Mouse (Mus musculus) CH12.LX (cell line): ENCODE measurements at regions not wholly inside any gene's neighbourhood (a gene's known extent, or its start where the extent isn't known, plus 50 kb on each side); places are given as distances from the start of the nearest gene placed in this dataset.

Source experiments
- DNase-seq: peaks from one replicate; pipeline ENCODE4 v3.0.0-alpha.2; 2013; ENCODE audit errors: extremely low read depth
- H3K27ac ChIP-seq: 2 replicates; pipeline ENCODE4 v1.5.1; 2012; ENCODE audit warnings: low read depth, mild to moderate bottlenecking, control low read depth, moderate library complexity; ENCODE audit not compliant: insufficient read depth
- H3K27me3 ChIP-seq: replicated peaks from 2 replicates; pipeline ENCODE3; 2012; ENCODE audit warnings: inconsistent platforms
- H3K36me3 ChIP-seq, 2 experiments: replicated peaks in 1 of 2; 2 replicates each; pipeline versions ENCODE3 to v1.6.1; 2012; ENCODE audit warnings: inconsistent platforms in 1 of 2, low read length in 1 of 2, mild to moderate bottlenecking in 1 of 2, mixed read lengths in 1 of 2, moderate library complexity in 1 of 2; ENCODE audit not compliant: control insufficient read depth in 1 of 2, insufficient read depth in 1 of 2
- H3K4me1 ChIP-seq, 2 experiments: 2 replicates each; pipeline ENCODE4 v1.6.1; 2012; ENCODE audit warnings: inconsistent platforms in 1 of 2, moderate library complexity in 1 of 2; ENCODE audit not compliant: insufficient read depth in 2 of 2, control insufficient read depth in 1 of 2
- H3K4me2 ChIP-seq: 2 replicates; pipeline ENCODE4 v1.6.1; 2012; ENCODE audit warnings: low read depth, mild to moderate bottlenecking, control low read depth; ENCODE audit not compliant: poor library complexity, insufficient read depth, severe bottlenecking
- H3K4me3 ChIP-seq, 3 experiments: fragments of 150-350 bp in 1 of 3; sonication (generic) in 1 of 3; replicated peaks in 1 of 3; 2 replicates each; pipeline versions ENCODE3 to v1.5.1; 2011 to 2012; ENCODE audit warnings: low read depth in 2 of 3, low read length in 2 of 3, mild to moderate bottlenecking in 2 of 3, moderate library complexity in 2 of 3, control low read depth in 1 of 3, improper control_type of control experiment in 1 of 3, inconsistent platforms in 1 of 3, mixed read lengths in 1 of 3; ENCODE audit not compliant: poor library complexity in 1 of 3
- H3K79me2 ChIP-seq: replicated peaks from 2 replicates; pipeline ENCODE4 v1.6.1; 2012; ENCODE audit warnings: mild to moderate bottlenecking, moderate library complexity; ENCODE audit not compliant: control insufficient read depth, poor library complexity, insufficient read depth, severe bottlenecking; ENCODE audit errors: extremely low read depth
- H3K9ac ChIP-seq: 2 replicates; pipeline ENCODE4 v1.6.1; 2012; ENCODE audit warnings: low read depth, mild to moderate bottlenecking, control low read depth, moderate library complexity; ENCODE audit not compliant: insufficient read depth
- H3K9me3 ChIP-seq: replicated peaks from 2 replicates; pipeline ENCODE3; 2012; ENCODE audit warnings: low read length, inconsistent platforms, mixed read lengths
- CHD2 ChIP-seq: IDR thresholded peaks from 2 replicates; pipeline ENCODE4 v1.6.1; 2011; ENCODE audit warnings: low read length, improper control_type of control experiment
- CTCF ChIP-seq, 2 experiments: IDR thresholded peaks in 1 of 2; conservative IDR thresholded peaks in 1 of 2; 2 replicates each; pipeline ENCODE4 v1.5.1; 2011 to 2012; ENCODE audit warnings: low read depth in 2 of 2, low read length in 2 of 2, improper control_type of control experiment in 1 of 2, inconsistent platforms in 1 of 2, mild to moderate bottlenecking in 1 of 2, moderate library complexity in 1 of 2
- ETS1 ChIP-seq: conservative IDR thresholded peaks from 2 replicates; pipeline ENCODE4 v1.6.1; 2012; ENCODE audit warnings: low read depth, mild to moderate bottlenecking, inconsistent platforms, low read length, improper control_type of control experiment, moderate library complexity
- GABPA ChIP-seq: IDR thresholded peaks from 2 replicates; pipeline ENCODE4 v1.6.1; 2012; ENCODE audit warnings: low read depth, low read length, improper control_type of control experiment, inconsistent platforms; ENCODE audit not compliant: insufficient replicate concordance
- HCFC1 ChIP-seq: IDR thresholded peaks from 2 replicates; pipeline ENCODE4 v1.6.1; 2012; ENCODE audit warnings: low read depth, mild to moderate bottlenecking, inconsistent platforms, low read length, improper control_type of control experiment
- JUN ChIP-seq: IDR thresholded peaks from 2 replicates; pipeline ENCODE4 v1.6.1; 2011; ENCODE audit warnings: low read depth, mild to moderate bottlenecking, low read length, improper control_type of control experiment, moderate library complexity; ENCODE audit not compliant: insufficient read depth
- JUND ChIP-seq: conservative IDR thresholded peaks from 2 replicates; pipeline ENCODE4 v1.6.1; 2011; ENCODE audit warnings: low read depth, low read length, improper control_type of control experiment
- MAX ChIP-seq: IDR thresholded peaks from 2 replicates; pipeline ENCODE4 v1.6.1; 2011; ENCODE audit warnings: low read length, improper control_type of control experiment
- MAZ ChIP-seq: IDR thresholded peaks from 2 replicates; pipeline ENCODE4 v1.6.1; 2012; ENCODE audit warnings: low read depth, mild to moderate bottlenecking, inconsistent platforms, low read length, improper control_type of control experiment, moderate library complexity
- MEF2A ChIP-seq: IDR thresholded peaks from 2 replicates; pipeline ENCODE4 v1.6.1; 2014; ENCODE audit warnings: low read depth, mild to moderate bottlenecking, inconsistent platforms, low read length, improper control_type of control experiment, borderline replicate concordance
- MXI1 ChIP-seq: IDR thresholded peaks from 2 replicates; pipeline ENCODE4 v1.6.1; 2011; ENCODE audit warnings: mild to moderate bottlenecking, low read depth, low read length, improper control_type of control experiment
- MYC ChIP-seq: IDR thresholded peaks from 2 replicates; pipeline ENCODE4 v1.6.1; 2011; ENCODE audit warnings: low read depth, mild to moderate bottlenecking, improper control_type of control experiment, low read length
- NELFE ChIP-seq: IDR thresholded peaks from 2 replicates; pipeline ENCODE4 v1.6.1; 2011; ENCODE audit warnings: low read depth, low read length, improper control_type of control experiment
- NRF1 ChIP-seq: IDR thresholded peaks from 2 replicates; pipeline ENCODE4 v1.6.1; 2014; ENCODE audit warnings: low read depth, mild to moderate bottlenecking, inconsistent platforms, low read length, improper control_type of control experiment, moderate library complexity
- PAX5 ChIP-seq: IDR thresholded peaks from 2 replicates; pipeline ENCODE4 v1.6.1; 2012; ENCODE audit warnings: low read length, inconsistent platforms, mixed read lengths
- POLR2A ChIP-seq: IDR thresholded peaks from 2 replicates; pipeline ENCODE4 v1.6.1; 2011; ENCODE audit warnings: low read depth, mild to moderate bottlenecking, improper control_type of control experiment, low read length
- RAD21 ChIP-seq: IDR thresholded peaks from 2 replicates; pipeline ENCODE4 v1.6.1; 2011; ENCODE audit warnings: low read depth, mild to moderate bottlenecking, low read length, improper control_type of control experiment, moderate library complexity
- RCOR1 ChIP-seq: conservative IDR thresholded peaks from 2 replicates; pipeline ENCODE4 v1.6.1; 2012; ENCODE audit warnings: low read depth, mild to moderate bottlenecking, inconsistent platforms, low read length, improper control_type of control experiment
- SIN3A ChIP-seq: IDR thresholded peaks from 2 replicates; pipeline ENCODE4 v1.6.1; 2012; ENCODE audit warnings: low read length, improper control_type of control experiment, inconsistent platforms
- SMC3 ChIP-seq: IDR thresholded peaks from 2 replicates; pipeline ENCODE4 v1.6.1; 2011; ENCODE audit warnings: low read depth, low read length, improper control_type of control experiment
- UBTF ChIP-seq: IDR thresholded peaks from 2 replicates; pipeline ENCODE4 v1.6.1; 2012; ENCODE audit warnings: low read depth, mild to moderate bottlenecking, inconsistent platforms, low read length, improper control_type of control experiment, moderate library complexity
- ZC3H11A ChIP-seq: IDR thresholded peaks from 2 replicates; pipeline ENCODE4 v1.6.1; 2012; ENCODE audit warnings: low read depth, mild to moderate bottlenecking, inconsistent platforms, low read length, improper control_type of control experiment
- ZKSCAN1 ChIP-seq: IDR thresholded peaks from 2 replicates; pipeline ENCODE4 v1.6.1; 2012; ENCODE audit warnings: low read depth, inconsistent platforms, low read length, improper control_type of control experiment, borderline replicate concordance
- ZNF384 ChIP-seq: IDR thresholded peaks from 2 replicates; pipeline ENCODE4 v1.6.1; 2012; ENCODE audit warnings: low read depth, low read length, improper control_type of control experiment, inconsistent platforms
- dilution Hi-C: fragments of 300-500 bp; cut with MboI; formaldehyde crosslinking; loops from 2 replicates; pipeline ENCODE4 v1.14.3; 2020; ENCODE audit warnings: low sequenced_read_pairs; ENCODE audit not compliant: extremely low pct_unique_long_range_greater_than_20kb, extremely low pct_ligation_motif_present
- in situ Hi-C: fragments of 300-500 bp; cut with MboI; formaldehyde crosslinking; loops from 3 replicates; pipeline ENCODE4 v1.14.3; 2019; ENCODE audit warnings: low sequenced_read_pairs, low pct_ligation_motif_present, low pct_unique_long_range_greater_than_20kb, mixed read lengths

GRCm38 (mm10) chr7:36229031-36229430 lies 426.2 kb upstream of the Zfp507 start:
- no peak overlapping the region for H3K4me3 ChIP-seq
- H3K9ac ChIP-seq: no peak overlapping the region
- H3K27me3 ChIP-seq: no peaks in the 10 kb centered on the region
- no peak for DNase-seq
- no peaks in the 10 kb centered on the region for H3K79me2 ChIP-seq
- no peak overlapping the region for H3K27ac ChIP-seq
- peaks cover 84% of the 10 kb centered on the region for H3K9me3 ChIP-seq
- H3K4me2 ChIP-seq: no peak overlapping the region
- H3K36me3 ChIP-seq: no peaks in the 10 kb centered on the region
- in situ Hi-C loops (no loop called here), dilution Hi-C loops (no loop called here)
- H3K4me1 ChIP-seq: no peaks in the 10 kb centered on the region
- TF ChIP-seq MYC (no peak), ZC3H11A (no peak), RAD21 (no peak), RCOR1 (no peak), HCFC1 (no peak), MAZ (no peak), ZNF384 (no peak), MEF2A (no peak), UBTF (no peak), ETS1 (no peak), ZKSCAN1 (no peak), CTCF (conservative IDR thresholded peaks at IDR 0.05 in 1 of 2, IDR thresholded peaks at IDR 0.05 in 1 of 2; ENCODE audit: low read depth in 2 of 2, low read length in 2 of 2) (no peak), GABPA (no peak), POLR2A (no peak), NRF1 (no peak), CHD2 (no peak), MXI1 (no peak), SMC3 (no peak), JUND (no peak), MAX (no peak)

GRCm38 (mm10) chr7:36224416-36224815 lies 421.6 kb upstream of the Zfp507 start:
- TF ChIP-seq GABPA (no peak), JUND (no peak), JUN (no peak), NELFE (no peak), SIN3A (no peak), PAX5 (no peak)
- Histone ChIP-seq H3K9me3 (peaks cover 60% of the 10 kb centered on the region), H3K36me3 (no peaks in the 10 kb centered on the region), H3K79me2 (no peaks in the 10 kb centered on the region), H3K4me1 (no peaks in the 10 kb centered on the region), H3K27me3 (no peaks in the 10 kb centered on the region), H3K27ac (no peak overlapping the region), H3K4me2 (no peak overlapping the region), H3K4me3 (no peak overlapping the region), H3K9ac (no peak overlapping the region)
- dilution Hi-C loops (no loop called here), in situ Hi-C loops (no loop called here)
- no peak for DNase-seq
